Mouse (Mus musculus): ENCODE results near the gene Samd1.
"Not testable (repeated sequence)": the region's sequence is repeated elsewhere in the genome, so short reads cannot be mapped to it uniquely, and the experiment has no call there.

The Samd1 gene

GRCm38 (mm10) chr8:83983222-83983621 is 14.2 kb upstream of the Samd1 start:
- not testable (repeated sequence) for DNase-seq (ENCODE audit: low read depth, low spot score)

GRCm38 (mm10) chr8:83989243-83989642 is 8.2 kb upstream of the Samd1 start:
- no peak for DNase-seq (ENCODE audit: low read depth, low spot score)

DNA sequence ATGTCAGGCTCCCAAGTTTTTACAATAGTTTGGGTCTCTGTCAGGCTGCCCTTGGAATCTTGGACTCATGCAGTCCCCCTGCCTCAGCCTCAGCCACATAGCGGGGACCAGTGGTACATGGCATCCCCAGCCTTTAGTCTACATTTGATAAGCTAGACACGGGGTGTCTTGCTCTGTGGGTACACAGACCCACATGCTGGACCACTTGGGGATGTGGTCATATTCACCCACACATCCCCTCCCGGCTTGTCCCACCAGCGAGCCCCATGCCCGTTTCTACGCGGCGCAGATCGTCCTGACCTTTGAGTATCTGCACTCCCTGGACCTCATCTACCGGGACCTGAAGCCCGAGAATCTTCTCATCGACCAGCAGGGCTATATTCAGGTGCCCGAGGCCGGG is 7.3 kb upstream of the Samd1 start:
- DNase-seq (ENCODE audit: low read depth, low spot score) = no peak

DNA sequence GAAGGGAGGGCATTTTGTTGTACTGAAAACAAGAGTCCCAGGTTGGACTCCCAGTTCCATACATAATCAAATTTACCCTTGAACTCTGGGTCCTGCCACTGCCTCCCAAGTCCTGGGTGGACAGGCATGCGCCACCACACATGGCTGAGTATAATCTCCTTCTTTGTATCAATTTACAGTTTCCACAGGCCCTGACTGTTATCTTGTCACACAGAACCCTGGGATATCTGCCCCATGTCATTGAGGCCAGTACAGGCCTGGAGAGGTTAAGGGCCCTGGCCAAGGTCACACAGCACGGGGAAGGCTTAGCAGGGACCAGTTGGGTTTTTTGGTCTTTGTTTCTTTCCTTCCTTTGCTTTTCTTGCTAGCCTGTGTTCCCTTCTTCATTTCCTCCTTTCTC is 5.0 kb upstream of the Samd1 start:
- no peak for DNase-seq (ENCODE audit: low read depth, low spot score)

GRCm38 (mm10) chr8:83994030-83994429 is 3.4 kb upstream of the Samd1 start:
- DNase-seq (ENCODE audit: low read depth, low spot score) = no peak

DNA sequence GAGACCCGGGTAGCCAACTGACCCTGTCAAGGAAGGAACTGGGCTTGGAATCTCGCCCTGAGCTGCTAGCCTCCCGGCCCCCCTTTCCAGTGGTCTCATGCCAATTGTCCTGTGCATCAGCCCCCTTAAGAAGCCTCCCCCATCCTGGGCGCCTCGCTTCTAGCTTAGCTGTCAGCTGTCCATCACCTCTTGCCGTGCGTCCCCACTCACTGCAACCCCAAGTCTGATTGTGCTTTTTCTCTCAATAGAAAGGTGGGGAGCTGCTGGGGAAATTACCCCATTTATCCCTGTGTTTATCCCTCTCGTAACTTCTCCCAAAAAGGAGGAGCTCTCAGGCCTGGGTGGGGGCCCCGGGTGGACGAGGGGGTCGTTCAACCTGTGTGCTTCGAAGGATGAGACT is 1.5 kb upstream of the Samd1 start:
- no peak for DNase-seq (ENCODE audit: low read depth, low spot score)

GRCm38 (mm10) chr8:83996567-83997505 is 636 bp upstream of the Samd1 start:
- peak; percentile 90 for DNase-seq (ENCODE audit: low read depth, low spot score)

DNA sequence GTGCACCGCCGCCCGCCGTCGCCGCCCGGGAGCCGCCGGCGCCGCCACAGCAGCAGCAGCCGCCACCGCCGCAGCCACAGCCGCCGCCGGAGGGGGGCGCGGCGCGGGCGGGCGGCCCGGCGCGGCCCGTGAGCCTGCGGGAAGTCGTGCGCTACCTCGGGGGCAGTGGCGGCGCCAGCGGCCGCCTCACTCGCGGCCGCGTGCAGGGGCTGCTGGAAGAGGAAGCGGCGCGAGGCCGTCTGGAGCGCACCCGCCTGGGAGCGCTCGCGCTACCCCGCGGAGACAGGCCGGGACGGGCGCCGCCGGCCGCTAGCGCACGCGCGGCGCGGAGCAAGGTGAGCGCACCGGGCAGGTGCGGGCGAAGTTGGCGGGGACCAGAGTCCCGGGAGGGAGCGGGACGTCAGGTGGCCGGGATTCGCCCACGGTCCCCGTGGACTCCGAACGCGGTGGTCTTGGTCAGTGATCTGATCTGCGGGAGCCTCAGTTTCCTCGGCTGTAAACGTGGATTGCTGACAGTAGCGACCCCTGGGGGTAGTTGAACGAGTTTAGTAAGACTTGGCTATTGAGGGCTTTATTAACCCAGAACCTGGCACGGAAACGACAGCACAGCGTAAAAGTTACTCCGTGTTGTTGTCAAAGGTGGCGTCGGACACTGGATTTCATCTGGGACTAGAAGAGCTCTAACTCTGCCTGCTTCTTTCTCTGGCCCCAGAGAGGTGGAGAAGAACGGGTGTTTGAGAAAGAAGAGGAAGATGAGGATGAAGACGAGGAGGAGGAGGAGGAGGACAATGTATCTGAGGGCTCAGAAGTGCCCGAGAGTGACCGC is 972 bp downstream of the Samd1 start:
- DNase-seq (ENCODE audit: low read depth, low spot score) = peak; percentile 72

DNA sequence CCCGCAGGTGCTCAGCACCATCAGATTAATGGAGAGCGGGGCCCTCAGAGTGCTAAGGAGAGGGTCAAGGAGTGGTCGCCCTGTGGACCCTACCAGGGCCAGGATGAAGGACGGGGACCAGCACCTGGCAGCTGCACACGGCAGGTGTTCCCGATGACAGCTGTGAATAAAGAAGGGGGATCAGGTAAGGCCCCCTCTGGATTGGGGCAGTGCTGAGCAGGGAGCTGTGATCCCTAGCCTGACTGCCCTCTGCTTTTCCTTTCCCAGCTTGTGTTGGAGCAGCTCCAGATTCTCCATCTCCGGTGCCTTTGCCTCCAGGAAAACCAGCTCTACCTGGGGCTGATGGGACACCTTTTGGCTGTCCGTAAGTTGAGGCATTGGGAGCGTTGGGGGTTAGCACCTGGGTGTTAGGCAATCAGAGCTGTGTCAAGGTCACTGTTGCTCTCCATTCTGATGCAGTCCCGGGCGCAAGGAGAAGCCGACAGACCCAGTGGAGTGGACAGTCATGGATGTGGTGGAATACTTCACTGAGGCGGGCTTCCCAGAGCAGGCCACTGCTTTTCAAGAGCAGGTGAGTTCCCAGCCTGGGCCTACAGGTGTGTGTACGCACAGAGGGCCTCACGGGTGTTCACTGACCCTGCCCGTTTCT is 1.7 kb downstream of the Samd1 start:
- DNase-seq (ENCODE audit: low read depth, low spot score) = no peak

GRCm38 (mm10) chr8:83999825-84000224 is 2.4 kb downstream of the Samd1 start:
- DNase-seq (ENCODE audit: low read depth, low spot score) = no peak

GRCm38 (mm10) chr8:84001281-84002000 is 4.0 kb downstream of the Samd1 start, which contains the start of gene 1700067K01Rik:
Gene 1700067K01Rik (plus strand): TSS chr8:84001502.
- DNase-seq (ENCODE audit: low read depth, low spot score) = no peak

DNA sequence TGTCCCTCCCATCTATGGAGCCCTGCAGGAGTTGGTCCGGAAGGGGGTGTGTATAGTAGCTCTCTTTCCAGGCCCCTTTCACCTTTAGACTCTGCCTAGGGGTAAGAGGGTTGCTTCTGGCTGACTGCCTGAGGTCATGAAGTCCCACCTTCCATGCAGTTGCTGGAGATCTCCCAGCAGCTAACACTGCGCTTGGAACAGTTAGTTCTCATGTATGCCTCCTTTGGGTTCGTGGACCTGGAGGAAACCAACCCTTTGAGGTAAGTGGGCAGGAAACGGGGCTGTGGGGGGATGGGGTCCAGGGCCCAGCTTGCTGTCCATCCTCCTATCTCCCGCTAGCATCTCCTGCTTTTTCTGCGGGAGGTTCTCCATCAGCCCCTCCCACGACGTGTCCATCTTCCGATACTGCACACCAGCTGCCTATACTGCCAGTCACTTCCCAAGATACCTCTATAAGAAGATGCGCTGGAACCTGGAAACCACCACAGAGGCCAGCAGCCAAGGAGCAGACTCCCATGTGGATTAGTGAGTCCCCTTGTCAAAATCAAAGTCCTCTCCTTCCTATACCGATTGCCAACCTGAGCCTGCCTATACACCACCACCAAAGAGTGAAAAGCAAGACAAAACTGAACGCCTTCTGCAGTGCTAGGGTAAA is 5.6 kb downstream of the Samd1 start:
- no peak for DNase-seq (ENCODE audit: low read depth, low spot score)

DNA sequence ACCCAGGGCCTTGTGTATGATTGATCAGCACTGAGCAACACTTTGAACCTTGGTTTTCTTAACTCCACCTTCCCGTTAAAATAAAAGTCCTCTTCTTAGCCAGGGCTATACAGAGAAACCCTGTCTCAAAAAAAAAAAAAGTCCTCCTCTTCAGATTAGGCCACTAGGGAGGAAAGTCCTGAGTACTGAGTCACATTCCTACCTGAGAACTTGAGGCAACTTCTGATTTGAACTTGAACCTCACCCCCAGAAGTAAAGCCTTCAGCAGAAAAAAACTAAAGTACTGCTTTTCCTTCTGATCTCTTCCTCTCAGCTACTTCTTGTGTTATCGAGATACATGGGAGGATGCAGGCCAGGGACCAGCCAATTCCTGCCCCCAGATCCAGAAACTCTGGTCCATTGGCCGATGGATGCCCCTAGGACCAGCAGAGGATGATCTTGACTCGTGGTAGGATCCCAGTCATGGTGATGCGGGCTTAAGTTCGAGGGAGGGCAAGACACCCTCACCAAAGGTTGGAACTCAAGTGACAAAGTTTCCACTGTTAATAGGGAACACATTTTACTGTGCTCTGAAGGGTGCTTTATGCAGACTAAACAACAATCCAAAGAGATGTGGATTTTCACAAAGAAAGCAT is 6.3 kb downstream of the Samd1 start:
- no peak for DNase-seq (ENCODE audit: low read depth, low spot score)

- peak; percentile 95 for DNase-seq (ENCODE audit: low read depth, low spot score)
These were observed 7.2 kb downstream of the Samd1 start for GRCm38 (mm10) chr8:84004533-84005201.

DNA sequence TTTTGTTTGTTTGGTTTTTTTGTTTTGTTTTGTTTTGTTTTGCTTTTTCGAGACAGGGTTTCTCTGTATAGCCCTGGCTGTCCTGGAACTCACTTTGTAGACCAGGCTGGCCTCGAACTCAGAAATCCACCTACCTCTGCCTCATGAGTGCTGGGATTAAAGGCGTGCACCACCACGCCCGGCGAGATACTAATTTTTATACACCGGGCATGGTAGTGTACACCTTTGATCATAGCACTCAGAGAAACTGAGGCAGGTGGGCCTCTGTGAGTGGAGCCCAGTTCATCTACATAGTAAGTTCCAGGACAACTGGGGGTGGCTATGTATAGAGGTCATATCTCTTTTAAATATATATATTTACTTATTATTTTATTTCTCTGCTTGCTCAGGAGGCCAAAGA is 8.0 kb downstream of the Samd1 start:
- DNase-seq (ENCODE audit: low read depth, low spot score) = not testable (repeated sequence)

DNA sequence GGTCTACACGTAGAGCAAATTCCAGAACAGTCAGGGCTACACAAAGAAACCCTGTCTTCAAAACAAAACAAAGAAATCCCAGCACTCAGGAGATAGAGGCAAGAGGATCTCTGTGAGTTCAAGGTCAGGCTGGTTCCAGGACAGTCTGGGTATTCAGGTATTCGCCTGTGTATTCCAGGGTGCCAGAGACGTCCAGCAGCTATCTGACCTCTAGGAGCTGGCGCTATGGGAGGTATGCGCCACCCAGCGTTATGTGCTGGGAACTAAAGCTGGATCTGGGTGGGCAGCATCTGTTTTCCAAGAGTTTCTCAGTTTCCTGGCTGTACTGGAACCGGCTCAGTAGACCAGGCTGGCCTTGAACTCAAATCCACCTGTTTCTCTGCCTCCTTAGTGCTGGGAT is 10.9 kb downstream of the Samd1 start:
- peak; percentile 44 for DNase-seq (ENCODE audit: low read depth, low spot score)

GRCm38 (mm10) chr8:84009876-84010275 is 12.4 kb downstream of the Samd1 start:
- peak; percentile 92 for DNase-seq (ENCODE audit: low read depth, low spot score)

DNA sequence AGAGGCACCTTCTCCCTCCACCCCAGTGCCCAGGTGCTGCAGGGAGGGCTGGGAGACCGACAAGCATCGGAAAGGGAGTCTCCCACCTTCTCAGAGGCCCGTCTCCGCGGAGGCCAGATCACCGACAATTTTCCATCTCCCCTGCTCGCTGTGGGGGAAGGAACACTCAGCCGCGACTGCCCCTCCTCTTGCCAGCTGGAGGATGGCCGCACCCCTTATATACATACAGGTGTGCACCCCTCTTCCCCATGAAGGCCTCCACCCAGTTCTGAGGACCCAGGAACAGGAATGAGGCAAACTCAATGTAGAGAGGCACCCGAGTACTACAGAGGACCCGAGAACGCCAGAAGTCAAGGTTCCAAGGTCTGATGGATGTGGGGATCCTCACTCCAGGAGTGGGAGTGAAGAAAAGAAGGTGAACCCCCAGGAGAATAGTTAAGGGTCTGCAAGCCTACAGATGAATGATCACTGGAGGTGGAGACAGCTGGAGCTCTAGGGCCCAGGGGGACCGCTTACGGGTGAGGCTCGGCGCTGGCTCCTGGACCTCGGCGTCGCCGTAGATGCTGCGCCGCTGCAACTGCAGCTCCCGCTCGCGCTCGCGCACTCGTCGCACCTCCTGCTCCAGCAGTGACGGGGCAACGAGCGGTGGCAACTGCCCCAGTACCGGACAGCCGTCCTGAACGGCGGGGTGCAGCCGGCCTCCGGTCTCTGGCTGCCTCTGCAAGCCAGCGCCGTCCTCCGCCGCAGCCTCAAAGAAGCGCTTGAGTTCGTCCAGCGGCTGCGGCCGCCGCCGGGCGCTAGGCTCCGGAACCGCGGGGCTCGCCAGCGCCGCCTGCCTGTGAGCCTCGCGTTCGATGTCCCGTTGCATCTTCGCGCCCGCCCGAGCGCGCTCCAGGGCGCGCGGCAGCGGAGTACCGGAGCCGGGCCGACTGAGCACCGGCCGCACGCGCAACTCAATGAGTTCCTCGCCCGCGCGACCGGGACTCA is 13.4 kb downstream of the Samd1 start:
- DNase-seq (ENCODE audit: low read depth, low spot score) = peak; percentile 72
